Mouse (Mus musculus) MEL-GATA-1-ER (cell line): Measurements from ENCODE around the gene Zdhhc14.

ENCODE experiments used
- DNase-seq: peaks from one replicate; pipeline ENCODE4 v3.0.0-alpha.2; 2012; ENCODE audit warnings: low read depth; ENCODE audit errors: extremely low read depth

The Zdhhc14 gene

GRCm38 (mm10) chr17:5503981-5504760, 11.8 kb downstream of the Zdhhc14 start:
- DNase-seq: peak; percentile 82

GRCm38 (mm10) chr17:5504969-5505368, 12.6 kb downstream of the Zdhhc14 start:
- no peak for DNase-seq

GRCm38 (mm10) chr17:5506553-5506952, 14.2 kb downstream of the Zdhhc14 start:
- DNase-seq: peak; percentile 83

DNA sequence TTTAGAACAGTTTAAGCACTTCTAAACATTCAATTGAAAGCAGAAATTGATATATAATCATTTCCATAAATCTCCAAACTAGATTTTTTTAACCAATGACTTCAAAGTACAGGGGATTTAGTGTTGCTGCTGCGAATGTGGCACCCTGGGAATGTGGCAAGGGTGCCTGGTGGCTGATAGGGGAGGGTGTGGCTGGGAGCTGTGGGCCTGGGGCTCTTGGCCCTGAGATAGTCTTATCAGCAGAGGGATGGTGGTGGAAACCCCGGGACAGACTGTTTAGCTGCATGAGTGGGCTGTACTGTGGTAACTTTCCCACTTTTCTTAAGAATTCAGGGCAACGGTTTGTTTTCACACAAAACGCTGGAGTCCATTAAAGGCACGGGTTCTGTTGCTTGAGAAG, 14.6 kb downstream of the Zdhhc14 start:
- peak; percentile 73 for DNase-seq

- no peak for DNase-seq
Observed at GRCm38 (mm10) chr17:5508030-5508429, 15.7 kb downstream of the Zdhhc14 start.

DNA sequence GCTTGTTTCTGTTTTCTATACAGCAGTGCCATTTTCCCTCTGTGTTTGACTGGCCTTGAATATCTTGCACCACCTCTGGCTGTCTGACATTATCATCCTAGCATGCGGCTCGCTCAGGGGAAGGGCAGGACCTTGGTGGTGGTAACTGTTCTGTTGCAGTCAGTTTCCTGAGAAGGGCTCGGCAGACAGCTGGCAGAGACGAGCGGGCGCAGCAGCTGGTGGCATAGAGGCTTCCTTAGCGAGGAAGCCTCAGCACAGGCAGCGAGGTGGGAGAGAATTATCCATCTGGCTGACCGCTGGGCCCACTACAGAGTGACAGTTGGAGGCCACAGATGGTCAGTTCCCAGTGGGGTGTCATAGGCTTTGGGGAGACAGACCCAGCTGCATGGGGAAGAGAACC, 18.2 kb downstream of the Zdhhc14 start:
- DNase-seq: no peak

- no peak for DNase-seq
Observed at GRCm38 (mm10) chr17:5511724-5512123, 19.4 kb downstream of the Zdhhc14 start.

DNA sequence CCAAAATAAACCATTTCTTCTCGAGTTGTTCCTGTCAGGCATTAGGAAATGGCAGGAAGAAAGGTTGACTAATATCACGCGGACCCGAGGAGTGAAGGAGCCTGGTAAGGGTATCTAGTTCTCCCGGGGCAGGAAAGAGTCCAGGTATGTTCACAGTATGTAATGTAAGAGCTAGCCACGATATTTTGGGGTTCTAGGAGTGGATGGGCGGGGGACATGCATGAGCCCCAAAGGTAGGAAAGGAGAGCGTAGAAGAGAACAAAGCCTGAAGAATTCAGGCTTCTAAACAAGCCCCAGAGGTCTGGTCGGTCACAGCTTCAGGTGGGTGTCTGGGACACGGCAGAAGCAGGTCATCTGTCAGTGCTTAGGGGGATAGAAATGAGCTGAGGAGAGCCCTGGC, 27.1 kb downstream of the Zdhhc14 start:
- no peak for DNase-seq

DNA sequence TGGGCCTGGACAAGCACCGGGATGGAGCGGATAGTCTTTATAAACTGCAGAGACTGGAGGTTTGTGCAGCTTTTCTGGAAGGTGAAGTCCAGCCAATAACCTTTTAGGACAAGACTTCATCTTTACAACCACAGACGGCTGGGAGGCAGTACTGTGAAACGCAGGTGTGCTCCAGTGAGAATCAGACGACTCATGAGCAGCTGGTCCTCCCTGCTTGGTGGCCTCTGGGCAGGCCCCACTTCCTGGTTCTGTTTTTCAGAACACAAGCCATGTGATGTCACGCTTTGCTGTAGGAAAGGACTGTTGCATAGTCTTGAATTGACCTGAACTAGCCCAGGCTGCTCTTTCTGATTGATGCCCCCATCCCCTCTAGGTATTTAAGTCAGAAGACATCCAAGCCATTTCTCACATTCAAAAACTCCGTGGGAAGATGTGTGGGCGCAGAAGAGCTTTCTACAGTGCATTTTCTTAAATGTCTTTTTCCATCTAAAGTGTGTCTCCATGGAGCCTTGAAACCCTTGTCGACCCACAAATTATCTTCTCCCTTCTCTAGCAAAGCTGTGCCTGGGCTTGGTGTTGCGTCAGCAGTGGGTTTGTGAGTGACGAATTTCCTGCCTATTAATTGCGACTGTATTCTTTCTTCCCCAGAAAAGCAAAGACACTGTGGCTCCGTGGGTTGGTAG, 27.7 kb downstream of the Zdhhc14 start:
- no peak for DNase-seq

- DNase-seq: no peak
Observed at GRCm38 (mm10) chr17:5521532-5521931, 29.2 kb downstream of the Zdhhc14 start.

DNA sequence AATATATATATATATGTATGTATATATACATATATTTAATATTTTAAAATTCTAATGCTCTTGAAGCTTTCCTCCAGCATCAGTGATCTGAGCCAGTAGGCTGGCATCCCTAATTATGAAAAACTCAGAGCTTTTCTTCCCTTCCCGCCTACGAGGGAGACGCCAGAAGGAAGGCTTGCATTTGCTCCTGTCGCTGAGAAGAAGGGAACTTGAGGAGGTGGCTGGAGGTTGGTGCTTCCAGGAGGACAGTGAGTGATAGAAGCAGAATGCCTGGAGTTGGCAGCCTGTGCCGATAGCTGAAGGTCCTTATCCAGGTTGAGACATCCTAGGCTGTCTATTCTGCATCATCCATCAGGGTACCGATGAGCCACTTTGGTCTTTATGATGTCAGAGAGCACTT, 37.2 kb downstream of the Zdhhc14 start:
- DNase-seq: no peak

GRCm38 (mm10) chr17:5532816-5533215, 40.5 kb downstream of the Zdhhc14 start:
- no peak for DNase-seq

GRCm38 (mm10) chr17:5535357-5535756, 43.0 kb downstream of the Zdhhc14 start:
- no peak for DNase-seq

GRCm38 (mm10) chr17:5536259-5537094, 44.1 kb downstream of the Zdhhc14 start:
- no peak for DNase-seq

- no peak for DNase-seq
Observed at GRCm38 (mm10) chr17:5537095-5537575, 44.8 kb downstream of the Zdhhc14 start.

DNA sequence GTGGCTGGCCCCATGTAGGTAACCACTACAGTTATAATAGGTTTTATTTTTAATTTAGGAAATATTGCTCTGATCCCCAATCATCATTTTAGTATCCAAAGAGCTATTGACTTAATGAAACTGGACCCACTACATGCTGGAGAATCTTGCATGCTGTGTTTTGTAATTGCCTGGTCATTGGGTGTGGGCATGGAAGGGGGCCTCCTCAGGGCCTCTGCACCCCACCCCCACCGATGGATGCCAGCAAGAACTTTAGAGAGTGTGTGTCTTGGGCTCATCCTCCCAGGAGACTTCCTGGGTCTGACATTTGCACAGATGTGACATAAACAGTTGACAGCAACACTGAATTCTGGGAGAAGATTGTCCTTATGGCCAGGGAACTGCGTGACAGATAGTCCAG, 49.8 kb downstream of the Zdhhc14 start:
- DNase-seq: no peak

GRCm38 (mm10) chr17:5544065-5544464, 51.7 kb downstream of the Zdhhc14 start:
- DNase-seq: no peak

DNA sequence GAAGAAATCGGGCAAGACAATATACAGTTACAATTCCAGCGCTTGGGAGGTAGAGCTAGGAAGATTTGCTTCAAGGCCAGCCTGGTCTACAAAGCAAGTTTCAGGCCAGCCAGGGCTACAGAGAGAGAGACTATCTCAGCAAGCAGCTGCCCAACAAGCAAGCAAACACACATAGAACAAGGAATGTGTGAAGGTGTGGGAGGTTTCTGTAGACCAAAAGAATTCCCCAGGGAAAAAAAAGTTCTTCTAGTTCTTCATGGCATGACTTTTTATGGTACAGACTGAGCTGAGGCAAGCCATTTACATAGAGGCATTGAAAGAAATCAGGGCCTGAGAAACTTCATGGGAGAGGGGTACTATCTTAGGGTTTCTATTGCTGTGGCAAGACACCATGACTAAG, 52.7 kb downstream of the Zdhhc14 start:
- DNase-seq: no peak

DNA sequence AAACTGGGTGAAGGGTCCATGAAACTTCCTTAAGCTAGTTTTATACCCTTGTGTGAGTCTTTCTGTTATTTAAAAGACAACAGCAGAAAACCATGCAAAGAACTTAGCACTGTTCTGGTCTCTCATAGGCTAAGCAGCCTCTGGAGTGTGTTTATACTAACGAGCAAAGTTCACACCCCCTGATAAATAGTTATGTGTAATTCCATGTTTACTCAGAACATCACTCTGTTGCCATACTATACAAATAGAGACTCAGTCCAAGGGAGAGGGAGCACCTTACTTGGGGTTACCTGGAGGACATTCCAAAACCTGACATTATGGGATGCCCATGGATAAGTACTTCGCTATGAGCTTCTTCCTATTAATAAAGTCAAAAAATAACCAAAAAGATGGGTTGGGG, 56.2 kb downstream of the Zdhhc14 start:
- DNase-seq: no peak

DNA sequence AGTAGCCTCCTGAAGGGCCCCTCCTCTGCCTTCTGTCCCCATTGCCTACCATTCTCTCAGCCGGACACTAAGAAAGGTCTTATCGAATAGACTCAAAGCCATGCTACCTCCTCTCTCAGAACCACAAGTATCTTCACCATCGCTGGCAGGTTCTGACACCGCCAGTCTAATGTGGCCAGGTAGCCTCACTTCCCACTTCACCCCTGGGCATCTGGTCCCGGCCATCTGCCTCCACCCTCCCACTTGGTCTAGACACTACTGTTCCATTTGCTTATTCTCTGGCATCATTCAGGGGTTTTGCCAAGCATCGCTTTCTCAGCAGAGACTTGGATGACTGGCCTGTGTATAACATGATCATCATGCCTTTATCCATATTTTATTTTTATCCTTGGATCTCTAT, 57.1 kb downstream of the Zdhhc14 start:
- DNase-seq: no peak

DNA sequence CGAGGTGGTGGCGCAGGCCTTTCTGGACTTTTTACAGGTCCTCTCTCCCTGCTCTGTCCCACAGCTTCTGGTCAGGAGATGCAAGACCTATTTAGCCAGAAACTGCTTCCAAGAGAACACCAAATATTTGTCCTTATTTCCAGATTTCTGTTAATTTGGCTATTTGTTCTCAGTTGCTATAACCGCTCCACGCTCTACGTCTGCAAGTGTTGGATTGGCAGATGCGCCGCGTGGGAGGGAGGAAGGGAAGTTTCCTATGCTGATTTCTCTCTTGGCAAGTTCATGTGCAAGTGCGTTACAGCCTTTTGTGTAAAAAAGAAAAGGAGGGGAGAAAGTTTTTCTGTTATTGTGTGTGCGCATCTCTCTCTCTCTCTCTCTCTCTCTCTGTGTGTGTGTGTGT, 58.1 kb downstream of the Zdhhc14 start:
- DNase-seq: no peak

GRCm38 (mm10) chr17:5551136-5551535, 58.8 kb downstream of the Zdhhc14 start:
- DNase-seq: no peak
